Mouse (Mus musculus): ENCODE data around the gene Adcy1.

Gene Adcy1

GRCm38 (mm10) chr11:7184420-7184819, 121.1 kb downstream of the Adcy1 start:
- no peak for DNase-seq (ENCODE audit: low read depth)

GRCm38 (mm10) chr11:7187472-7187871, 124.2 kb downstream of the Adcy1 start:
- DNase-seq (ENCODE audit: low read depth) = no peak

- no peak for DNase-seq (ENCODE audit: low read depth)
Measured at GRCm38 (mm10) chr11:7188469-7188868, 125.2 kb downstream of the Adcy1 start, which contains the start of gene Gm11985. TSS of gene Gm11985 (minus strand) at chr11:7188569.

DNA sequence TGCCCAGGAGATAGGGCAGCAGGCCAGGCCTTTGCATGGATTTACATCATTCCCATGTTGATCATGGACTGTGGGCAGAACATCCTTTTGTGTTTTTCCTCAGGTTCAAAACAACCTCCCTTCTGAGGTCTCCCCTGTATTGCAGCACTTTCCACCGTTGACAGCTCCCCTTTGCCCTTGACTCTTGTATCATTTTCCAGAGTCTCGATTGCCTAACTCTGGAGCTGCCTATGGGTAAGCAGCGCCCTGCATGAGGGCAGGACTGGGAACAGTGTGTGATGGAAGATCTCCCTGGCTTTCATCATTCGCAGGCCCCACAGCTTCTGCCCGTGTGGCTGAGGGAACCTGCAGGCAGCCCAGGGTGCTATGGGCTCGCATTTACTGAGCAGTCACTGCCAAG, 129.4 kb downstream of the Adcy1 start:
- DNase-seq (ENCODE audit: low read depth) = no peak

GRCm38 (mm10) chr11:7193134-7193533, 129.8 kb downstream of the Adcy1 start:
- no peak for DNase-seq (ENCODE audit: low read depth)

- no peak for DNase-seq (ENCODE audit: low read depth)
Measured at GRCm38 (mm10) chr11:7194432-7195311, 131.4 kb downstream of the Adcy1 start.

GRCm38 (mm10) chr11:7195312-7195685, 132.0 kb downstream of the Adcy1 start:
- no peak for DNase-seq (ENCODE audit: low read depth)

GRCm38 (mm10) chr11:7197491-7197941, 134.2 kb downstream of the Adcy1 start, which contains the start of gene Igfbp1:
TSS of gene Igfbp1 (plus strand) at chr11:7197782.
- DNase-seq (ENCODE audit: low read depth) = no peak

GRCm38 (mm10) chr11:7198006-7198405, 134.7 kb downstream of the Adcy1 start:
- DNase-seq (ENCODE audit: low read depth) = no peak

DNA sequence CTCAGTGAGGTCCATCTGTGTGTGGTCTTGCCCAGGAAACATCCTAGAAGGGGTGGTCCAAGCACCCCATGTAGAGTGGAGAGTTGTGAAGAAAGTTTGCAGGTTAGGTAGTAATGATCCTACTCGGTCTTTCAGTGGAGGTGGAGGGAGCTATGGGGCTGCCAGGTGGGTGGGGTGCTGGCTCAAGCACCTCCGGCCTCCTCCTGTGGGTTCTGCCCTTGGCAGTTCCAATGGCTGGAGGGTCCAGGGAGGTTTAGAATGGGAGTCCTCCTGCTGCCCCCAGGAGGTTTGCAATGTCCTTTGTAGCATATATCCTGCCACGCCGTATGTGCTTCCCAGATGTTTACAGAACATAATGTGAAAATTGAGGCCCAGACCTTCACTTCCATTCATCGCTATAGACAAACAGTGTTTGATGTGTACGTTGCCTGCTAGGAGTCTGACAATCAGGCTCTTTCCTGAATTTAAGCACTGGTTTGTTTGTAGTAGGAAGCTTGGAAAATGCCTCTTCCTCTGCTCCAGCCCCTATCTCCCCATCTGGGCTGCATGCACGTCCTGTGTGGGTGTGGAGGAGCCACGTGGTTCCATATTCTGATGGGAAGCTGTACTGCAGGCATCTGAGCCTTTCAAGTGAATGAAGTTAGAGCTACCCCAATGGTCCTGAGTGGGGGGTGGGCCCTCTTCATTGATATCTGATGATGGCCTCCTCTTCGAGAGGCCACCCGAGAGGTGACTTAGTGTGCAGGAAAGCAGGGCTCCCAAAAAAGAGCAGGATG, 135.4 kb downstream of the Adcy1 start:
- no peak for DNase-seq (ENCODE audit: low read depth)

- DNase-seq (ENCODE audit: low read depth) = peak; percentile 65
Measured at GRCm38 (mm10) chr11:7199736-7200392, 136.6 kb downstream of the Adcy1 start.

DNA sequence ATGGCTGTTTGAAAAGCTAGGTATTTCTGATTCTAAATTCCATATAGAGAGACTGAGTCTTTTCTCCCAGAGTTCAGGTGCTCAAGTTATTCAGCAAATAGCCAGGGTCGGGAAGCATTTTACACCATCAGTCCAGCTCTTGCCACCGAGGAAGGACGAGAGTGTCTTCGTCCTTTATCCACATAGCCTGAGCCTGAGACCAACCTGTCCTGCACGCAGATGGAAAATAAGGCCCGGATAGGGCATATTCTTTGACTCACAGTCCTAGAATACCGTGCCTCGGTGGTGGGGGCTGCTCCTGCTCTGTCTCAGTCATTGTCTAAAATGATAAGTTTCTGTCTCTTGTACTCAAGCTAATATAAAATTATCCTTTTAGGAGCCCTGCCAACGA, 137.1 kb downstream of the Adcy1 start:
- DNase-seq (ENCODE audit: low read depth) = no peak

DNA sequence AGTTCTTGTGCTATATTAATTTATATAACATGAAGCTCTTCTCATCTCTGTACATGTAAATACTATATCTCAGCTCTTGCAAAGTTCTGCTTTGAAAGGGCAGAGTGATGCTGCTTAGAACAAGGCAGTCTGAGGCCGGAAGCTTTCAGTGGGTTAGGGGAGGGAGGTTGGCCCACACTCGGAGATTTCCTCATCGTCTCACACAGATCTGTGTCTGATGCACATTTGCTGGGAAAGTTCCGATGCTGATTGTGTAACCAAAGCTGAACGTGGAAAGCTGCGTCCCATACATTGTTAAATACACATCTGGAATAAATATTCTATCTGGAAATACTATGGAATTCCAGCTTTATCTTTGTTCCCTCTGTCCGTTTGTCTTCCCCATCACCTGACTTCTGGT, 138.9 kb downstream of the Adcy1 start:
- DNase-seq (ENCODE audit: low read depth) = no peak

GRCm38 (mm10) chr11:7203846-7204245, 140.6 kb downstream of the Adcy1 start:
- no peak for DNase-seq (ENCODE audit: low read depth)

DNA sequence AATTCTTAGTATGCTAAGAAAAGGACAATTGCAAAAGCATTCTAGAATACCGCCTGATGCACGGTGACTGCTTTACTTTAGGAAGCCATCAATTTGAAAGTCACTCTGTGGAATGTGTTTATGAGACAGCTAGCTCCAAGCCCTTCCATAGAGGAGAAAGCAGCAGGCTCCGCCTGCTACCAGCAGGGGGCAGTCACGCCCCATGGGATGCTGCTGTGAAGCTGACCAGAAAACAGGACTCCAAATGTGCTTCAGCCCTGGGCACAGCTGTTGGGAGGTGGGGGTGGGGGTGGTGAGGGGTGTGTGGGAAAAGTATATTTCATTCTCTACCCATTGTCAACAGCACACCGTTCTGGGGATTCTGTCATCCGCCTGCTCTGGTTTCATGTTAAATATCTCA, 147.1 kb downstream of the Adcy1 start:
- DNase-seq (ENCODE audit: low read depth) = peak; percentile 32

DNA sequence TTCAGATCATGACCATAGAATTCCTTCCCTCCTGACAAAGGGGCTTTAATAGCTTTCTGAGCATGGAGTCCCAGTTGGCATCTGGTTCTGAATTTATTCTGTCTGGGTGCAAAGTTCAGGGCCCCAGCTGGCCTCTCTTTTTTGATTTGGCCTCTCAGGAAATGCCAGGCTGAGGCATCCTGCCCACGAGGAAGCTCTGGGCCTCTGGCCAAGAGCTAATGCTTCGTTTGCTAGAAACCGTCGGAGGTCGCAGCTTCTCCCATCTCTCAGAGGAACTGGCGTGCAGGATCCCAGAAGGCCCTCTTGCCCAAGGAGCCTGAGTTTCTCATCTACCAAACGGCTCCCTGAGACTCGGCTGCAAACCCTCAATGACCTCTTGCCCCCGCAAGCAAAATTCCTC, 147.9 kb downstream of the Adcy1 start:
- no peak for DNase-seq (ENCODE audit: low read depth)

DNA sequence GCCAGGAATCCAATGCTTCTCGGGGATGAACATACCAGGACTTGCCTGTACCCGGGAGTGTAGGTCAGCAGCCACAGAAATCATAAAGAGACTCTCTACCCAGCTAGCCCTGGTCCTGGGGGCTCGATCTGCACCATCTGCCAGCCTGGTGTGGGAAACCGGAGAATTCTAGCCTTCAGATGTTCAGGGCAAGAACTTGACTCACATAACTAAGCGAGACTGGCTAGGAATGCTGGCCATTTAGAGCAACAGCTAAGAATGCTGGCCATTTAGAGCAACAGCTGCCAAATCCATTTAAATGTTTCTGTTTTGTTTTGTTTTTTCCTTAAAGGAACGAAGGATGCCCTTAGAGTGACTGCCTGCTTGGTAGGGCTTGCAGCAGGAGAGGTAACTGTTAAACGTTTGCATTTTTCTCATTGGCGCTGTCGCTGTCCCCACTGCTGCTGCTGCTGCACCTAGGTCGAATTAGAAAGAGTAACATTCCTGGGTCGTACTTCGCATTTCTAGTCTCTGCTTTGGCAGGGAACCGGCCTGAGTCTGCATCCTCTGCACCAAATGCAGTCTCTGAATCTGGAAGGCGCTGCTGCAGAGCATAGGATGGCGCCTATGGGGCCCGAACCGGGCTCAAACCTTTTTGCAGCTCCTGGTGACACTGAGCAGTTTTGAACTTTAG, 149.0 kb downstream of the Adcy1 start:
- no peak for DNase-seq (ENCODE audit: low read depth)

DNA sequence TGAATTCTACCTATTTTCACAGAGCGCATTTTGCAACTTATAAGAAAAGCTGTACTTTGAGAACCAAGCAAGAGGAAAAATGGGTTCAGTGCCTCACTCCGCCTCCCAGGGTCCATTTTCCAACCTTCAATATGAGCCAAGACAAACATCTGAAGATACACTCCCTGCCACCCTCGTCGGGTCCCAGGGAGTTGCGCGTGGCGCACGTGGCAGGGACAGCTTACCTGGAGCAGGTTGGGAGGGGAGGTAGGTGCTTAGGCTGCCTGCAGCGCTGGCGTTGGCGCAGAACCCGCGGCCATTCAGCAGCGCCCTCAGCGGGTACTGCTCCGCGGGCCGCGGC, 149.8 kb downstream of the Adcy1 start:
- DNase-seq (ENCODE audit: low read depth) = no peak

DNA sequence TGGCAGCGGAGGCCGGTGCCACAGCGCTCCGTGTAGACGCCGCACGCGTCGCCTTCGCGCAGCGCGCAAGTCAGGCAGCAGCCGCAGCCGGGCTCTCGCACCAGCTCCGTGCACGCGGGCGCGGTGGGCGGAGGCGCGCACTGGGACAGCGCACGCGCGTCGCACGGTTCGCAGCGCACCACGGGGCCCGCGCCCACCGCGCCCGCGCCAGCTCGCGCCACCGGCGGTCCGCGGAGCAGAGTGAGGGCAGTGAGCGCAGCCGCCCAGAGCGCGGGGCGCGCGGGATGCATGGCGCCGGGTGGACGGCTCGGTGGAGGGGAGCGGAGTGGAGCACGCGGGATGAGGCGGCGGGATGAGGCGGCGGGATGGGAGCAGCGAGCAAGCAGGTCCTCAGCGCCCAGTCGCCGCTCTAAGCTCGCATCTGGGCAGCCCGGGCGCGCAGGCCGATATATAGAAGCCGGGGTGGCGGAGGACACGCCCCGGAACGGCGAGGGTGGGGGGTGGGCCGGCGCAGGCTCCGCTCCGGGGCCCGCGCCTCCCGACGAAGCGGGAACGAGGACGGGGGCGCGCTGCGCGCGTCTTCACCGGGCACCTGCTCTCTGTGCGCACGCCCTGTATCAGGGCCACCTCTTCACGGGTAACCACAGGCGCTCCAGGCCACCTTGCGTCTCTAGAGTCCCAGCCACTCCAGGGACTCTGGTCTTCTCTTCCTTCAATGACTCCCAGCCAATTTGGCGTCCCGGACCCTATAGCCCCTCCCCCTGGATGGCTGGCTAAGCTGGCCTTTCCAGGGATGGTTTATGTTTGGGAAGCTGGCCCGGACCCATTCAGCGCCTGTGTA, 150.4 kb downstream of the Adcy1 start, which contains the start of gene Igfbp3:
Gene Igfbp3 (minus strand): TSS at position 423 of the 841 bp plus-strand sequence.
- no peak for DNase-seq (ENCODE audit: low read depth)

GRCm38 (mm10) chr11:7214342-7214660, 151.0 kb downstream of the Adcy1 start:
- DNase-seq (ENCODE audit: low read depth) = no peak

- no peak for DNase-seq (ENCODE audit: low read depth)
Measured at GRCm38 (mm10) chr11:7214761-7215160, 151.5 kb downstream of the Adcy1 start.

Data from induced T-regulatory cell, adult 2 months (primary cell).